Mouse (Mus musculus) C2C12 (cell line): ENCODE measurements around the gene Rbx1.

Source experiments
- CEBPB ChIP-seq: IDR thresholded peaks from one replicate; pipeline ENCODE4 v1.6.1; 2011; ENCODE audit warnings: low read depth, mild to moderate bottlenecking, control low read depth, moderate library complexity
- CTCF ChIP-seq: IDR thresholded peaks from one replicate; pipeline ENCODE4 v1.5.1; 2011; ENCODE audit not compliant: control insufficient read depth, insufficient read depth, insufficient read length
- FOSL1 ChIP-seq: IDR thresholded peaks from one replicate; pipeline ENCODE4 v1.8.0; 2011; ENCODE audit warnings: mild to moderate bottlenecking, low read length; ENCODE audit not compliant: poor library complexity, insufficient read depth, severe bottlenecking
- MAX ChIP-seq: IDR thresholded peaks from one replicate; pipeline ENCODE4 v1.6.1; 2011; ENCODE audit warnings: mild to moderate bottlenecking, control low read depth
- MYOD1 ChIP-seq: IDR thresholded peaks from one replicate; pipeline ENCODE4 v1.6.1; 2011; ENCODE audit warnings: low read depth; ENCODE audit not compliant: control insufficient read depth, insufficient read length
- MYOG ChIP-seq: IDR thresholded peaks from one replicate; pipeline ENCODE4 v1.6.1; 2011; ENCODE audit not compliant: control insufficient read depth, insufficient read length; ENCODE audit errors: extremely low read depth
- USF1 ChIP-seq: IDR thresholded peaks from one replicate; pipeline ENCODE4 v1.6.1; 2011; ENCODE audit warnings: low read depth, mild to moderate bottlenecking, control low read depth, moderate library complexity

- no peak for TF ChIP-seq CTCF
- TF ChIP-seq CEBPB = no peak
- no peak for TF ChIP-seq USF1
- TF ChIP-seq MYOG = no peak
- no peak for TF ChIP-seq MAX
- no peak for TF ChIP-seq MYOD1
- TF ChIP-seq FOSL1 = no peak
Measured at GRCm38 (mm10) chr15:81503466-81503865, 37.4 kb downstream of the Rbx1 start.
